Mouse (Mus musculus): ENCODE results near the gene Jade1.

Gene Jade1

GRCm38 (mm10) chr3:41580401-41581323 is 25.1 kb downstream of the Jade1 start:
- peak; percentile 62 for DNase-seq

DNA sequence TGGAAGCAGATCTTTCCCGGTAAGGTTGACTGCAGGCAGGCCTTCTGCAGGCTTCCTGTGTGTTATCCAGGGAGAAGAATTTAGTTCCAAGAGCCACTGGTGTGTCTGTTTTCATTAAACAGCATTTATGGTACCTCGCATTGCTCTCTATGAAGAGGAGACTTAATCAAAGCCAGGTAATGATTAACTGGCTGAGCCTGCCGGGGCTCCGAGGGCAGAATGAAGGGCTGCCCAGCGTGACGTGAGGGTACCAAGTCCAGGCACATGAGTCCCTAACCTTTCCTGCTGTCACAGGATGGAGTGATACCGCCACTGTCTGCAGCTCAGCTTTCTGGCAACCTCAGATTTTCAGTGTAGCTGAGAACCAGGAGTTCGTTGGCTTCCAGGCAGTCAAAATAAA is 25.9 kb downstream of the Jade1 start:
- DNase-seq = peak; percentile 91

DNA sequence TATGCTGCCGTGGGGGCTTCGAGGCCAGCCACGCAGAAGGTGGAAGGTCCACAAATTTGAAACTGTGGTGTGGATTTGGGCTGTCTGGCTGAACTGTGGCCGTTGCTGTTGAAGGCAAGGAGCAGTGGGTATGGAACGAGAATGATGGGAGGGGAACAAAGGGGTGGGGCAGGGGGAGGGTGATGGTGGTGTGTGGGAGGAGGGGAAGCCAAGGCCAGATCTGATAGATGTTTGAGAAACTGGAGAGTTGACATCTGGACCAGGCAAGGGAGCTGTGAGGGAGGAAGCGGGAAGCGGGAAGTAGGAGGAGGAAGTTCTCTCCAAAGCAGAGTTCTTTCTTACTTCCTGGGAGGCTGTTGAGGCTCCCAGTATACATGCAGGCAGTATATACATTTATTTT is 26.7 kb downstream of the Jade1 start:
- DNase-seq = no peak

DNA sequence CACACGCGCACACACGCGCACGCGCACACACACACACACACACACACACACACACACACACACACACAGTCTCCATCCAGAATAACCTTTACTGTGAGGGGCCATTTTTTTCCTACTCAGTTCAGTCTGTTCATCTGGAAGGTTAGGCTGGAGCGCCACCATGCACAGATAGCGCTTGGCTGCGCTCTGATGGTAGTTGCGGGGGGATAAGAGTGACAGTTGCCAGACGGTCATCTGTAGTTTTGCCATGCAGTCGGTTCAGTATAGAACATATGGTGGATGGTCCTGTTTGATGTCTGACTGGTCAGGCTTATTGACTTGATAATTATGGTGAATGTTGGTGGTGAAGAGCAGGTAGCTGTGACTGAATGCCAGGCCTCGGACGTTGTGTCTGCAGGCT is 27.6 kb downstream of the Jade1 start:
- no peak for DNase-seq

- DNase-seq = no peak
These were observed 28.1 kb downstream of the Jade1 start for GRCm38 (mm10) chr3:41583621-41584020.

DNA sequence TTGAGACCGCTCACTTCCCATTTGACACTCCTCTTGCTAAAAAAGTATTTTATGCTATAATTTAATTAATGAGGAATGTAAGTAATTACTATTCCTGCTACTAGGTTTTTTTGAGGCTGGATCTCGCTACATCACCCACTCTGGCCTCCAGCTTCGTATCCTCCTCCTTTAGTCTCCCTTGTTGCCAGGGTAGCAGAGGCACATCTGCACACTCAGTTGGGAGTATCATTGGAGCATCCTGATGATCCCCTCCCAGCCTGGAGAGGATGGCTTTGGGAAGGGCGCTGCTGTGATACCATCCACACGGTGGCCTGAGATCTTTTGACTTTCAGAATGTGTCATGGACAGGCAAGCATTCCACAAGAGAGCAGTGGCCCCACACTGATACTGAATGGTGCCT is 30.0 kb downstream of the Jade1 start:
- DNase-seq = no peak

DNA sequence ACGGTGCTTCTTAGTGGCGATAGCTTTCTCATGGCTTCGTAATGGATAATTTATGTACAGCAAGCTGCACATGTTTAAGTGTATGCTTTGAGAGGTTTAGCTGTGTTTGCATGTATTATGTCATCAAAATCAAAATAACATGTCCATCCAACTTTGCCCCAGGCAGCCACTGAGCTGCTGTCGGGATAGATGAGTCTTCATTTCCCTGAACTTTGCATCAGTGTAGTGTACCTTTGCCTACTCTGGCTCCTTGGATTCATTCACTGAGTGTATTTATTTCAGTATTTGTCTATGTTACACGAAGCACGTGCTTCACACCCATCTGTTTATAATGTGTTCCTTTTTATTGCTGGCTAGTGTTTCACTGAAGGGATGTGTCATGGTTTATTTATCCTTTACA is 30.8 kb downstream of the Jade1 start:
- DNase-seq = no peak

DNA sequence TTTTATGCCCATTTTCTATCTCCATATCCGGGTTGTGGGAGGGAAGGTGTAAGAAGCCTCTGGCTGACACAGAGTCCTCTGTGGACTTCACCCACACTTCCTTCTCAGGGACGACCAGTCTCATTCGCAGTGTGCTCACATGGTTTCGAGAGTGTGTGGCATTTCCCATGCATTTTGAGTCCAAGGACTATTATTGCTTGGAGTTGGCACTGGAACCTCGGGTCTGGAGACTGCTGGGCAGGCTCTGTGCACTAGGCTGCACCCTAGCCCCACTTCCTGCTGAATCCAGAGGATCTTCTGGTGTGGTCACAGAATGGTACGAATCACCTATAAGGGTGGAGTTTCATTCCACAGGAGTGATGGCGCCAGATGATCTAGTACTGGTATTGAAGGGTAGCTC is 31.4 kb downstream of the Jade1 start:
- peak; percentile 58 for DNase-seq

- DNase-seq = peak; percentile 64
These were observed 32.1 kb downstream of the Jade1 start for GRCm38 (mm10) chr3:41587588-41587987.

DNA sequence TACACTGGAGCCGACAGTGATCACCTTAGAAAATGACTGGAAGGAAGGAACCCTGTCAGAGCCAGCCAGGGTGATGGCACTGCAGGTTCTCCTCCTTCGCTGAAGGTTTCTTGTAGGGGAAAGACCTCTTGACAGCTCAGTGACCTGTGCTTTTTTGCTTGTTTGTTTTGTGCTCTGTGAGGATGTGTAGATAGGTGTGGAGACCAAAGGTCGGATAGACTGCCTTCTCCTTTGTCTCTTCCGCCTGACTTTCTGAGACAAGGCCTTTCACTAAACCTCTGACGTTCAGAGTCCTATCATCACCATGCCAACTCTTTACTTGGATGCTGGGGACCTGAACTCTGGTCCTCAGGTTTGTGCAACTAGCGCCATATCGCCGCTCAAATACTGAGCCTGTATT is 33.0 kb downstream of the Jade1 start:
- DNase-seq = no peak

DNA sequence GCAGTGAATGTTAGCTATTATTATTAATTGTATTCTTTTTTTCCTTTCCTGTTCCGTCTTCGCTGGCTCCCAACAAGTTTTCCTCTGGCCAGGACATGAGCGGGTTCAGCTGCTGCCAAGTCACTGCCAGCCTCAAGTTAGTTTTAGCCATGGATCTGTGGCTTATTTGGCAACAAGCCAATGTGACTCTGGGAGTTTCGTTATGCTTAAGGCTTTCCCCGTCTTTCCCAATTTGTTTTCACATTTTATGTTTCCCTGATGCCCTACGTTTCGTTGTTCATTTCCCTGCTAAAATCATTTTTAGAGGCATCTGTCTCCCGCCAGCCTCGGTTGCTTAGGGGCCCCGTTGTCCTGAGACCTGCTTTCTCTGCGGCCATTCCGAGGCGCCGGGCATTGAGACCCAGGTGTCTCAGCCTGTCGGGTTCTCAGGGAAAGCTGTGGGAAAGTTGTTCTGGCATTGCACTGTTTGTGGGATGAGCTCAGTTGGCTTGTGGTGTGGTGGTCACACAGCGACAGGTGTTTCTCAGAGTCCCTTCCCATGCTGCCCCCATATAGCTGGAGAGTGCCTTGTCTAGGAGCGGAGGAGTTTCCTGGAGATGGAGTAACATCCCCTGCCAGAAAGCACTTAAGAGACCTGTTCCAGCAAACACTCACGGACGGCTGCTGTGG is 33.8 kb downstream of the Jade1 start:
- DNase-seq = no peak

- DNase-seq = no peak
These were observed 34.5 kb downstream of the Jade1 start for GRCm38 (mm10) chr3:41589988-41590387.

DNA sequence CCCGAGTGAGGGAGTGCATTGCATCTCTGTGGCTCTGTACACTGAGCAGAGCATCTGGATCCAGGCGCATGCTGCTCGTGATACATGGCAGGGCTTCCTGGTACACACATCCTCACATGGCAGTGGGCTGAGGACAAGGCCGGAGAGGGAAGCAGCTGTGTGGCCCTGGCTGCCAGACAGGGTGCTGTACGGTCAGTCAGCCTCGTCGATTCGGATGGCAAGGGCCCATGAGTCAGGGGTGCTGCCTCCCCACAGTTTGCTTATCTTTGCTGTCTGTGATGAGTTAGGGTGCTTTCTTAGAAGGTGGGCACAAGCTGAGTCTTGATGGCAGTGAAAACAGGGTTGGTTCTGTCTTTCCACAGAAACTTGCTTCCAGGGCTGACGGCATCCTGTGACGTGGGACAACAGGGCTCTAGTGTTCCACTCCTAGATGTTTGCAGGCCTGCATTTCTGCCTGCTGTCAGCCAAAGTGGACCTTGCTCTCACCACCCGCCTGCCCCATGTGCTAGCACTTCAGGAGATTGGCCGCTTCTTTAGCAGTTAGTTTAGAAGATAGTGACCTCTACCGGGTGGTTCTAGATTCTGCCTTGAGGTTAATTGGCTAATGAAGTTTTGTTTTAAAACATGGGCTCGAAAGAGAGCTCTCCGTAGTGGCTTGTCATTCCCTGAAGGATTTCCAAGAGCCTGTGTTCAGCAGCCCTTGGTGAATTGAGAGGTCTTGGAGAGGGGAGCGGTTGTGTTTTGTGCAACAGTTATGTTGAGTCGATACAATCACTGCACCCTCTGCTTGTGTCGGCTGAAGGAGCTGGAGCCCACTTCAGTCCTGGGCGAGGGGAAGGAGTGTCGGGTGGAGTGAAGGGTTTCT is 35.4 kb downstream of the Jade1 start:
- DNase-seq = peak; percentile 85

DNA sequence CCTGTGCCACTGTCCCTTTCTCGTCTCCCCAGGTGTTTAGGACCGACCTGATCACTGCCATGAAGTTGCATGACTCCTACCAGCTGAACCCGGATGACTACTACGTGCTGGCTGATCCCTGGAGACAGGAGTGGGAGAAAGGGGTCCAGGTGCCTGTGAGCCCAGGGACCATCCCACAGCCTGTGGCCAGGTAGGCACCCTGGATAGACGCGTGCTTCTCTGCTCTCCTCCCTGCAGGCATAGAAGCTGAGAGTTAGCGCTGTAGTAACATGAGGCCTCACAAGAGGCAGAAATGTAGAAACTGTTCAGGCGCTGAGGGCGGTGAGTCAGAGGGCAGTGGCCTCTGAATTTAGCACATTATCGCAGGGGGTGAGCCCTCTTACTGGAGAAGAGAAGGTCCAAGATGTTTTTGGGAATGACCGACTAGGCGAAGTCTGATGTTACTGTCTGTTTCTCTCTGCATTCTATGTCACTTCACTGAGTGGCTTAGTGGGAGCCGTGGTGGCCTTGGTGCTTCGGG is 36.2 kb downstream of the Jade1 start:
- no peak for DNase-seq

GRCm38 (mm10) chr3:41592805-41593204 is 37.3 kb downstream of the Jade1 start:
- no peak for DNase-seq

DNA sequence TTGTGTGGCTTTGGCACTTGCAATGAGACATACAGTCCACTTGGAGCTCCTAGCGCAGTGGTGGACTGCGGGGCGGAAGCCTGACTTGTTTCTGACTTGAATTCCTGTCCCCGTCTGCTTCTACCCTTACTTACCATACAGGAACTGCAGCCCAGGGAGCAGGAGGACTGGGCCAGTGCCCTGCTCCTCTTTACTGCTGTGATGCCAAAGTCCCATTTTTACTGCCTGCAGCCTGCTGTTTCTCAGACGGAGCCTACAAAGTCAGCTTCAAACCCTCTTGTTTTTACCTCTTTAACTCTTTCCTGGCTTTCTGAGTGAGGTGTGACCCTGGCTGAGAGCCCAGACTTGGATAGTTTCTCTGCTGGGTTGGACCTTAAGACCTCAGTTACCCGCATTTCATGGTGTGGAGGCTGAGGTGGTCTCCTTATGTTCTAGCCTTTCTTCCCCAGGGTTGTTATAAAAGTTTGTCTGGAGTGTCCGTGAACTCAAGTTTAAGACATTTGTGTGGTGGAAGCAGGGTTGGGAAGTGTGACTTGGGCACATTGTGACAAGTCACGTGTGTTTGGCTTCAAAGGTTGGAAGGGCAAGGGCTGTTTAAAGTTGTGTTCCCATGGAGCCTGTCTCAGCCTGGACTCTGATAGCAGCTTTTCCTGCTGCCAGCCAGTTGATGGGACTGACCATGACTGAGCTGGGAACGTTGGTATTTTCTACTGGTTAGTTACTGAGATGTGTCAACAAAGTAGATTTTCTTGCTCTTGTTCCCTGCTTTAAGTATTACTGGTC is 38.8 kb downstream of the Jade1 start:
- DNase-seq = peak; percentile 66

GRCm38 (mm10) chr3:41595010-41595409 is 39.5 kb downstream of the Jade1 start:
- no peak for DNase-seq

GRCm38 (mm10) chr3:41597036-41597435 is 41.5 kb downstream of the Jade1 start:
- no peak for DNase-seq

DNA sequence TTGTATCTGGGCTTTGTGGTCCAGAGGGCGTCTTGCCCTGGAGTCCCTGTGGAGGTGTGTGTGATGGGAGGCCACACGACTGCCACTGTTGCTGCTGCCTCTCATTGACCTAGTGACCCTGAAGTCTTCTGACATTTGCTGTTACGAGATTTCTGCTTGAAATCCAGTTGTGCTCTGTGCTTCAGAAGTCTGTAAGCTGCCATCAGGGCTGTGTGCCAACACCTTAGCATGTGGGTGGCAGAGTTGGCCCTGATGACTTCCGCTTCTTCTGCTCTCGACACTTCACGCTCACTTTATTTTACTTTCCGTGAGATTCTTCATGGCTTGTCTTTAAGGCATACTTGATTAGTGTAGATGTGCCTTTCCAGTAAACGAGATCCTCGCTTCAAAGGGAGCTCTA is 42.9 kb downstream of the Jade1 start:
- peak; percentile 23 for DNase-seq

- DNase-seq = peak; percentile 7
These were observed 43.7 kb downstream of the Jade1 start for GRCm38 (mm10) chr3:41599226-41599625.

DNA sequence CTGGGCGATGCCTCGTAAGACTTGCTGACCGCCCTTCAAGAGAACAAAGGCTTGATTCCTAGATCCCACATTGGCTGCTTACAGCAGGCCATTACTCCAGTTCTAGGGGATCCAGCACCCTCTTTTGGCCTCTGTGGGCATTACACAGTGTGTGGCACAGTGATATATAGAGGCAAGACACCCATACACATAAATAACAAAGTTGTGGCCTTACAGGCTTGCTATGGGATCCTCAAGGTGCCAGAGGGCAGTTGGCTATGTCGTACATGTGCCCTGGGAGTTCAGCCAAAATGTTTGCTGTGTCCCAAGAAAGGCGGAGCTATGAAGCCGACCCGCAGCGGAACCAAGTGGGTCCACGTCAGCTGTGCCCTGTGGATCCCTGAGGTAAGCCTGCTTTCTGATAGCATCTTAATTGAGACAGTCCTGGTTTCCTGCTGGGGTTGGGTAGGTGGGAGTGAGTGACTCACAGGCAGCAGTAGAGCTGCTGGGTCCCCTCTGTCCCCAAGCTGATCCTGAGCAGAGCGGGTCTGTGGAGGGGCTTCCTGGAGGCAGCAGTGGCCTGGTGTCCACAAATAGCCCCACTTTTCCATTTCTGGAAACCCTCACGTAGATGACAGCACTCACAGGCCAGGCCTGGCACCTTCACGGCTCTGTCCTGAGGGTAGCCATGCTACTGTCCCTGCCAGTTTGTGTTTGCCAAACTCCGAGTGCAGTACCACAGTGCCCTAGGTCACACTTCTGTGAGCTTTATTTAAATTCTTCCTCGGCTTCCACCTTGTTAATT is 44.5 kb downstream of the Jade1 start:
- peak; percentile 73 for DNase-seq

All from kidney, adult 11 months (tissue).